Comparison of ENCODE assay signal across 8 mouse cellular contexts in the genomic region with DNA sequence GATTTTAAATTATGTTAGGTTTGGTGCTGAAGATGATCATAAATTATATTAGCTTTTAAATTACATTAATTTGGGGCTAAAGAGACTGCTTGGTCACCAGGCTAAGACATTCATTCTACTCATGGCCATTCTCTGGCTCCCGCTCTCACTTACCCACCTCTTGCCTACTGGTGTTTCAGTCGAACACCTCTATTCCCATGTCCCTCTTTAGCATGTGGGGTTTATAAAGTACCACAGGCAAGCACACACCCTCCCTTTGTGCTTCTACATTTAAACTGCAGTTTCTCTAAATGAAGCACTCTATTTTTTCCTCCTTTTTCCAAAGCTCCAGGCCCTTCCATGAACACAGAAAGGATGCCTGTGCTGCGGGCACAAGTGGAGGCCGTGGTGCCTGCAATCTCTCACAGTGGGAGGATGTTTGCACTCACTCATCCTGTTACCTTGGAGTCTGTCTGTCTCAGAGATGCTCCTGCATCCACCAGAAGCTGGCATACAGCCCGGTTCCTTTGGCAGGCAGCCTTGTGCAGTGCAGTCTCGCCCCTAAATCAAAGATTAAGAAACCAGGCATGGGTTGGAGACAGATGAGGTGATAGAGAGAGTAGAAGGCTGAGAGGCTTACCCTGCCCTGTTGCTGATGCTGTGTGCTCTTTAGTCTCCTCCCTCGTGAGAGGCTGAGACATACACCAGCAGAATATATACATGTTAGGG. TPM values are rescaled to one million over a fixed set of nuclear protein-coding genes. Genes with fewer than 3 reads are reported as not detected.
DNase-seq lines count a peak whose midpoint lies in the region; ATAC-seq and TF ChIP-seq lines count a peak whose summit lies in the region.

No protein-coding gene starts in this region.

- H3K9ac ChIP-seq in neural tube, embryonic 11.5 days (ENCODE audit: low read length): no peak overlapping the region
- H3K9ac ChIP-seq in intestine, embryonic 15.5 days: no peak overlapping the region
- H3K9ac ChIP-seq in limb, embryonic 14.5 days (ENCODE audit: low read depth, low read length, severe bottlenecking): no peak overlapping the region

- 77% methylated on average over 7 of the region's 7 CpGs for WGBS in neural tube, embryonic 11.5 days
- 47% methylated on average over 7 of the region's 7 CpGs for WGBS in intestine, embryonic 15.5 days
- 61% methylated on average over 7 of the region's 7 CpGs for WGBS in limb, embryonic 14.5 days

- no peak overlapping the region for H3K4me2 ChIP-seq in neural tube, embryonic 11.5 days (ENCODE audit: low read depth)
- H3K4me2 ChIP-seq in intestine, embryonic 15.5 days (replicated peaks): no peak overlapping the region
- H3K4me2 ChIP-seq in limb, embryonic 14.5 days (replicated peaks; ENCODE audit: low read depth, low read length, severe bottlenecking): no peak overlapping the region

- no peaks in the 10 kb centered on the region for H3K36me3 ChIP-seq in neural tube, embryonic 11.5 days (ENCODE audit: control insufficient read depth, insufficient read depth, low read length)
- no peaks in the 10 kb centered on the region for H3K36me3 ChIP-seq in intestine, embryonic 15.5 days
- no peaks in the 10 kb centered on the region for H3K36me3 ChIP-seq in limb, embryonic 14.5 days (ENCODE audit: control insufficient read depth, insufficient read depth, low read length)

- no peaks in the 10 kb centered on the region for H3K4me1 ChIP-seq in neural tube, embryonic 11.5 days (ENCODE audit: control insufficient read depth, insufficient read depth, low read length)
- no peaks in the 10 kb centered on the region for H3K4me1 ChIP-seq in intestine, embryonic 15.5 days (replicated peaks)
- peaks cover 5% of the 10 kb centered on the region; the same call in 1 of the 2 replicates for H3K4me1 ChIP-seq in limb, embryonic 14.5 days (ENCODE audit: control insufficient read depth, insufficient read depth, low read length)

- H3K9me3 ChIP-seq in neural tube, embryonic 11.5 days (ENCODE audit: control insufficient read depth, low read length): no peaks in the 10 kb centered on the region
- H3K9me3 ChIP-seq in intestine, embryonic 15.5 days: no peaks in the 10 kb centered on the region
- no peaks in the 10 kb centered on the region for H3K9me3 ChIP-seq in limb, embryonic 14.5 days (ENCODE audit: control insufficient read depth, low read length)

- H3K27ac ChIP-seq in neural tube, embryonic 11.5 days (ENCODE audit: low read depth, low read length): no peak overlapping the region
- H3K27ac ChIP-seq in intestine, embryonic 15.5 days: peak overlapping the region; percentile 48
- no peak overlapping the region for H3K27ac ChIP-seq in limb, embryonic 14.5 days (replicated peaks; ENCODE audit: low read depth, low read length)

- H3K4me3 ChIP-seq in neural tube, embryonic 11.5 days (ENCODE audit: low read depth, low read length): no peak overlapping the region
- no peak overlapping the region for H3K4me3 ChIP-seq in intestine, embryonic 15.5 days (replicated peaks)
- no peak overlapping the region for H3K4me3 ChIP-seq in limb, embryonic 14.5 days (replicated peaks; ENCODE audit: low read length)

- TF ChIP-seq POLR2A in limb, embryonic 14.5 days (IDR thresholded peaks at IDR 0.05; ENCODE audit: borderline replicate concordance, extremely low read depth, insufficient read depth, insufficient read length): no peak

- no peaks in the 10 kb centered on the region for H3K27me3 ChIP-seq in neural tube, embryonic 11.5 days (ENCODE audit: control insufficient read depth, insufficient read depth, low read length)
- no peaks in the 10 kb centered on the region for H3K27me3 ChIP-seq in intestine, embryonic 15.5 days (replicated peaks)
- H3K27me3 ChIP-seq in limb, embryonic 14.5 days (ENCODE audit: control insufficient read depth, insufficient read depth, low read length): no peaks in the 10 kb centered on the region

- peak; percentile 65; the same call in 1 of the 2 replicates for ATAC-seq in neural tube, embryonic 11.5 days (ENCODE audit: insufficient read depth, low FRiP score, low TSS enrichment)
- peak; percentile 89 for ATAC-seq in intestine, embryonic 15.5 days
- ATAC-seq in limb, embryonic 14.5 days (ENCODE audit: low FRiP score, low read depth): peak; percentile 79

- DNase-seq in neural tube, embryonic 11.5 days (ENCODE audit: low spot score): peak; percentile 12
- no peak for DNase-seq in neural tube, embryonic 10.5 days (ENCODE audit: extremely low spot score, low spot score)
- peak; percentile 75 to 88 for DNase-seq in cerebellum, postnatal 4 days (ENCODE audit: low spot score in 2 of 2)
- DNase-seq in limb, embryonic 14.5 days (ENCODE audit: low spot score): peak; percentile 72
- peak; percentile 88 to 89 for DNase-seq in right cerebral cortex, adult 2 months (ENCODE audit: low spot score in 2 of 2)
- no peak for DNase-seq in thymus, postnatal 4 days
- no peak for DNase-seq in retina, postnatal 1 day

RNA-seq across cellular contexts. Expression of a gene that starts 40.6 kb away (rescaled TPM):
- 325 and 348 TPM in 2 replicates for polyA plus RNA-seq in neural tube, embryonic 11.5 days (2014; fragmentation: Nextera tagmentation; extraction: Ambion mirVana)
- polyA plus RNA-seq in intestine, embryonic 15.5 days (2015; fragmentation: Nextera tagmentation; extraction: Ambion mirVana): 283 and 350 TPM in 2 replicates
- 321 and 513 TPM in 2 replicates for polyA plus RNA-seq in limb, embryonic 14.5 days (2012; rRNA removed)
- polyA plus RNA-seq in limb, embryonic 14.5 days (2014; fragmentation: Nextera tagmentation; extraction: Ambion mirVana): 595 and 613 TPM in 2 replicates

Comparison
In these comparisons a context has a peak if more than half of its experiments do, and no peak if none do; other contexts are left out.
1. DNase-seq: peak in neural tube, embryonic 11.5 days (single experiment), cerebellum, postnatal 4 days (2 of 2), limb, embryonic 14.5 days (single experiment) and right cerebral cortex, adult 2 months (2 of 2); none in neural tube, embryonic 10.5 days (single experiment), thymus, postnatal 4 days (single experiment) and retina, postnatal 1 day (single experiment).
2. Peak in every context shown above with its lines, with median percentiles within 50 percentile points of each other: ATAC-seq.